Mouse (Mus musculus) erythroid progenitor cell, adult 5-6 weeks (primary cell): ENCODE results near the gene Gm6217. TPM values are rescaled to one million over a fixed set of nuclear protein-coding genes. Genes with fewer than 3 reads are reported as not detected.

Experiments
- ATAC-seq: replicated peaks from 2 replicates; pipeline ENCODE4 v1.8.0; 2016; ENCODE audit warnings: moderate number of reproducible peaks, mild to moderate bottlenecking, moderate TSS enrichment, inconsistent platforms; ENCODE audit not compliant: poor library complexity, low FRiP score, severe bottlenecking
- total RNA-seq, 2 experiments: library from RNA; stranded (forward) in 1 of 2; stranded (reverse) in 1 of 2; fragments of 150-400 nt in 1 of 2; fragments of 186-747, 209-891 nt in 1 of 2; gene quantifications; 2 replicates each; pipeline versions ENCODE4 v1.2.3 to v1.2.4; 2015 to 2017; ENCODE audit warnings: low replicate concordance in 2 of 2

Gene Gm6217
- total RNA-seq, 2 experiments from 2014 or later, result not detected

- no peak for ATAC-seq
Observed at GRCm38 (mm10) chr1:82893269-82893668, 37.9 kb downstream of the Gm6217 start.

Other genes starting within 250 kb of the Gm6217 start
- gene Mff, start 206.5 kb downstream of the Gm6217 start, total RNA-seq (2015; ENCODE audit: low replicate concordance), result 137 and 155 TPM in 2 replicates
- 71.2 and 78.5 TPM in 2 replicates for gene Mff, start 206.5 kb downstream of the Gm6217 start, total RNA-seq (2017; ENCODE audit: low replicate concordance)
- not detected in 2 replicates for gene Tm4sf20, start 162.9 kb downstream of the Gm6217 start, total RNA-seq (2015; ENCODE audit: low replicate concordance)
- gene Tm4sf20, start 162.9 kb downstream of the Gm6217 start, total RNA-seq (2017; ENCODE audit: low replicate concordance), result not detected in 2 replicates
- not detected in 2 replicates for gene Gm47791, start 160.2 kb downstream of the Gm6217 start, total RNA-seq (2015; ENCODE audit: low replicate concordance)
- not detected in 2 replicates for gene Gm47791, start 160.2 kb downstream of the Gm6217 start, total RNA-seq (2017; ENCODE audit: low replicate concordance)
- gene Agfg1, start 91.9 kb downstream of the Gm6217 start, total RNA-seq (2015; ENCODE audit: low replicate concordance), result 24.9 and 33.5 TPM in 2 replicates
- gene Agfg1, start 91.9 kb downstream of the Gm6217 start, total RNA-seq (2017; ENCODE audit: low replicate concordance), result 24.1 and 25.6 TPM in 2 replicates
- gene A030005L19Rik, start 18.1 kb downstream of the Gm6217 start, total RNA-seq (2015; ENCODE audit: low replicate concordance), result 5.8 TPM in 1 of 2 replicates, not detected in the other
- gene A030005L19Rik, start 18.1 kb downstream of the Gm6217 start, total RNA-seq (2017; ENCODE audit: low replicate concordance), result 1.7 TPM in 1 of 2 replicates, not detected in the other
- gene A030014E15Rik, start 6.5 kb downstream of the Gm6217 start, total RNA-seq (2015; ENCODE audit: low replicate concordance), result not detected in 2 replicates
- not detected in 2 replicates for gene A030014E15Rik, start 6.5 kb downstream of the Gm6217 start, total RNA-seq (2017; ENCODE audit: low replicate concordance)
- gene A030003K21Rik, start 12.0 kb upstream of the Gm6217 start, total RNA-seq (2015; ENCODE audit: low replicate concordance), result not detected in 2 replicates
- gene A030003K21Rik, start 12.0 kb upstream of the Gm6217 start, total RNA-seq (2017; ENCODE audit: low replicate concordance), result not detected in 2 replicates
- not detected in 2 replicates for gene Gm7544, start 24.6 kb upstream of the Gm6217 start, total RNA-seq (2015; ENCODE audit: low replicate concordance)
- not detected in 2 replicates for gene Gm7544, start 24.6 kb upstream of the Gm6217 start, total RNA-seq (2017; ENCODE audit: low replicate concordance)
- gene Gm47955, start 28.9 kb upstream of the Gm6217 start, total RNA-seq (2015; ENCODE audit: low replicate concordance), result not detected in 2 replicates
- not detected in 2 replicates for gene Gm47955, start 28.9 kb upstream of the Gm6217 start, total RNA-seq (2017; ENCODE audit: low replicate concordance)
- not detected in 2 replicates for gene Gm47959, start 69.1 kb upstream of the Gm6217 start, total RNA-seq (2015; ENCODE audit: low replicate concordance)
- gene Gm47959, start 69.1 kb upstream of the Gm6217 start, total RNA-seq (2017; ENCODE audit: low replicate concordance), result not detected in 2 replicates
- gene Slc19a3, start 107.0 kb upstream of the Gm6217 start, total RNA-seq (2015; ENCODE audit: low replicate concordance), result not detected in 2 replicates
- not detected in 2 replicates for gene Slc19a3, start 107.0 kb upstream of the Gm6217 start, total RNA-seq (2017; ENCODE audit: low replicate concordance)
- gene Krtap28-10, start 111.1 kb upstream of the Gm6217 start, total RNA-seq (2015; ENCODE audit: low replicate concordance), result not detected in 2 replicates
- not detected in 2 replicates for gene Krtap28-10, start 111.1 kb upstream of the Gm6217 start, total RNA-seq (2017; ENCODE audit: low replicate concordance)
- not detected in 2 replicates for gene Gm47969, start 113.5 kb upstream of the Gm6217 start, total RNA-seq (2015; ENCODE audit: low replicate concordance)
- not detected in 2 replicates for gene Gm47969, start 113.5 kb upstream of the Gm6217 start, total RNA-seq (2017; ENCODE audit: low replicate concordance)
- gene A030005K14Rik, start 128.0 kb upstream of the Gm6217 start, total RNA-seq (2015; ENCODE audit: low replicate concordance), result not detected in 2 replicates
- not detected in 2 replicates for gene A030005K14Rik, start 128.0 kb upstream of the Gm6217 start, total RNA-seq (2017; ENCODE audit: low replicate concordance)
- gene Krtap28-13, start 129.5 kb upstream of the Gm6217 start, total RNA-seq (2015; ENCODE audit: low replicate concordance), result not detected in 2 replicates
- not detected in 2 replicates for gene Krtap28-13, start 129.5 kb upstream of the Gm6217 start, total RNA-seq (2017; ENCODE audit: low replicate concordance)
- not detected in 2 replicates for gene Ccl20, start 185.4 kb upstream of the Gm6217 start, total RNA-seq (2015; ENCODE audit: low replicate concordance)
- not detected in 2 replicates for gene Ccl20, start 185.4 kb upstream of the Gm6217 start, total RNA-seq (2017; ENCODE audit: low replicate concordance)
- not detected in 2 replicates for gene Daw1, start 228.4 kb upstream of the Gm6217 start, total RNA-seq (2015; ENCODE audit: low replicate concordance)
- not detected in 2 replicates for gene Daw1, start 228.4 kb upstream of the Gm6217 start, total RNA-seq (2017; ENCODE audit: low replicate concordance)